Mouse (Mus musculus) embryonic fibroblast, embryonic 13.5 days (primary cell): ENCODE measurements around the gene Cldn9.

Source experiments
- CTCF ChIP-seq: IDR thresholded peaks from 2 replicates; pipeline ENCODE4 v1.5.1; 2011; ENCODE audit warnings: mild to moderate bottlenecking, control low read depth, low read length, moderate library complexity, borderline replicate concordance; ENCODE audit not compliant: insufficient read depth
- POLR2A ChIP-seq: IDR thresholded peaks from 2 replicates; pipeline ENCODE4 v1.6.1; 2011; ENCODE audit warnings: low read depth, mild to moderate bottlenecking, control low read depth, low read length, moderate library complexity

- TF ChIP-seq CTCF (no peak), POLR2A (0 out of 2 replicates have a peak, but pooled peaks have one; percentile 47)
Observed at GRCm38 (mm10) chr17:23676473-23677031, 7.3 kb downstream of the Cldn9 start.
